Mouse (Mus musculus) small intestine, adult 2 months (tissue): Measurements from ENCODE around the gene Cript. TPM values are rescaled to one million over a fixed set of nuclear protein-coding genes. Genes with fewer than 3 reads are reported as not detected.
A peak's percentile ranks its signal among the peaks of the same experiment; 100 is the strongest.

Experiments used
- H3K27ac ChIP-seq: fragments of 200-500 bp; 2 replicates; pipeline ENCODE4 v1.5.1; 2012; ENCODE audit warnings: low read depth, low read length, control low read depth, inconsistent platforms; ENCODE audit not compliant: insufficient read depth
- H3K27me3 ChIP-seq: fragments of 200-500 bp; 2 replicates; pipeline ENCODE4 v1.6.1; 2012; ENCODE audit warnings: mild to moderate bottlenecking, moderate library complexity, low read length, inconsistent platforms; ENCODE audit not compliant: control insufficient read depth, insufficient read depth
- H3K36me3 ChIP-seq: fragments of 200-500 bp; 2 replicates; pipeline ENCODE4 v1.6.1; 2012; ENCODE audit warnings: mild to moderate bottlenecking, low read length, control low read depth, inconsistent platforms; ENCODE audit not compliant: control insufficient read depth, insufficient read depth
- H3K4me1 ChIP-seq: fragments of 200-500 bp; 2 replicates; pipeline ENCODE4 v1.6.1; 2012; ENCODE audit warnings: low read length, inconsistent platforms, mixed read lengths; ENCODE audit not compliant: control insufficient read depth, insufficient read depth, insufficient read length
- H3K4me3 ChIP-seq: fragments of 200-500 bp; 2 replicates; pipeline ENCODE4 v1.5.1; 2012; ENCODE audit warnings: low read depth, mild to moderate bottlenecking, control low read depth, inconsistent platforms, low read length, moderate library complexity
- CTCF ChIP-seq: fragments of 200-500 bp; IDR thresholded peaks from 2 replicates; pipeline ENCODE4 v1.5.1; 2012; ENCODE audit warnings: low read depth, mild to moderate bottlenecking, control low read depth, inconsistent platforms, low read length, moderate library complexity, mixed read lengths; ENCODE audit not compliant: insufficient replicate concordance, insufficient read length; ENCODE audit errors: extremely low read depth
- POLR2A ChIP-seq: fragments of 200-500 bp; IDR thresholded peaks from 2 replicates; pipeline ENCODE4 v1.6.1; 2012; ENCODE audit warnings: low read depth, mild to moderate bottlenecking, control low read depth, inconsistent platforms, low read length, moderate library complexity
- WGBS: fragments of 180-500 bp; shearing (Covaris S2); methylation state at CpG from one replicate; pipeline ENCODE4 v1.1.7; 2018; 5-methylcytosine and 5-hydroxymethylcytosine counted together
- polyA plus RNA-seq: library from polyadenylated mRNA; depleted of rRNA; stranded (reverse); fragments of >200 nt; gene quantifications from 2 replicates; pipeline ENCODE4 v1.2.3, GENCODE M21; 2012

Cript gene
- polyA plus RNA-seq, 1 experiment, result 4.4 TPM

- Histone ChIP-seq H3K27ac (no peak overlapping the region), H3K4me1 (0 out of 2 replicates have a peak, but pooled peaks cover 2% of the 10 kb centered on the region), H3K36me3 (no peaks in the 10 kb centered on the region), H3K4me3 (no peak overlapping the region), H3K27me3 (no peaks in the 10 kb centered on the region)
- 66% methylated on average over 5 of the region's 5 CpGs for WGBS
- no peak for TF ChIP-seq CTCF
- no peak for TF ChIP-seq POLR2A
These were observed 24.3 kb downstream of the Cript start for GRCm38 (mm10) chr17:87049696-87050095.

DNA sequence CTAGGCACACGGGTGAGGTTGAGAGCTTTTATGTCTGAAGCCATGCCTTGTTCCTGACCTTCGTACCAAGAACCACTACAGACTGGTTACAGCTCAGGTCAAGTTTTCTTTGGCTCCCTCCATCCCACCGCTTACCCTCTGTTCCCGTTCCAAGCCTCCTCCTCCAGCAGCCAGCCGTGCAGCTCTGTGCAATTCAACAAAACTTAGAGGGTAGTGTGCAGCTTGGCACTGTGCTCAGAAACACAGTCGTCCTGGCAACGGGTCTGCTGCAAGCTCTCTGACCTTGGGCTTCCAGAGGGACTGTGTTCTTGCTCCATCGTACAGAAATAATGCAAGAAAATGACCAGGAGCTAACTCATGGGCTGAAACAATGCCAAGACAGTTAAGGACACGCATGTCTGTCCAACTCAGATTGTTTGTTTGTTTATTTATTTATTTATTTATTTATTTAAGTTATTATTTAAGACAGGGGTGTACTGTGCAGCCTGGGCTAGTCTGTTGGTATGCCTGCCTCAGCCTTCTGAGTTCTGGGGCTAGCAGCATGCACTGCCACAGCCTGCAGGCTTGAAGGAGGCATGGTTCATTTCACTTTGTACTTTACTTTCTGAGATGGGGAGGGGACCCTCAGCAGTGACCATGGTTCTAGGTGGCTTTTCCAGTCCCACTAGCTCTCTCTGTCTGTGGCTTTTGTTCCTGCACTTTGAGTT, 25.3 kb downstream of the Cript start:
- H3K4me3 ChIP-seq, result no peak overlapping the region
- 37% methylated on average over 9 of the region's 9 CpGs for WGBS
- no peak for TF ChIP-seq CTCF
- no peak for TF ChIP-seq POLR2A
- H3K27me3 ChIP-seq, result no peaks in the 10 kb centered on the region
- no peak overlapping the region for H3K27ac ChIP-seq
- 0 out of 2 replicates have a peak, but pooled peaks cover 2% of the 10 kb centered on the region for H3K4me1 ChIP-seq
- H3K36me3 ChIP-seq, result no peaks in the 10 kb centered on the region

DNA sequence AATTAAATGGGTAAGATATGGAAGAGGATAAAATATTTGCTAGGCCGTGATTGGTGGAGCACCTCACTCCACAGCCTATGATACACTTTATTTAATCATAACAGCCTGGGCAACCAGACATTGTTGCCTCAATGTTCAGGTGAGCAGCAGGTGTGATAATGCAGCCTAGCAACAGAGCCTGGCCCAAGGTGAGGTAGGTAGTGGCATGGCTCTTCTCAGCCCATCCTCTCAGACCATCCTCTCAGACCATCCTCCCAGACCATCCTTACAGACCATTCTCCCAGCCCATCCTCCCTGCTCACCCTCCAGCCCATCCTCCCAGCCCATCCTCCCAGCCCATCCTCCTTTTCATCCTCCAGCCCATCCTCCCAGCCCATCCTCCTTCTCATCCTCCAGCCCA, 26.3 kb downstream of the Cript start:
- no peak overlapping the region for H3K4me3 ChIP-seq
- no peaks in the 10 kb centered on the region for H3K27me3 ChIP-seq
- WGBS, result 85% methylated on average over 1 of the region's 1 CpGs
- no peaks in the 10 kb centered on the region for H3K36me3 ChIP-seq
- 0 out of 2 replicates have a peak, but pooled peaks cover 2% of the 10 kb centered on the region for H3K4me1 ChIP-seq
- no peak overlapping the region for H3K27ac ChIP-seq
- TF ChIP-seq POLR2A (no peak), CTCF (no peak)

GRCm38 (mm10) chr17:87052432-87052831, 27.1 kb downstream of the Cript start:
- 0 out of 2 replicates have a peak, but pooled peaks cover 2% of the 10 kb centered on the region for H3K4me1 ChIP-seq
- TF ChIP-seq CTCF (no peak), POLR2A (no peak)
- H3K27ac ChIP-seq, result no peak overlapping the region
- WGBS, result 80% methylated on average over 1 of the region's 1 CpGs
- H3K4me3 ChIP-seq, result no peak overlapping the region
- no peaks in the 10 kb centered on the region for H3K36me3 ChIP-seq
- H3K27me3 ChIP-seq, result no peaks in the 10 kb centered on the region

GRCm38 (mm10) chr17:87053921-87054320, 28.6 kb downstream of the Cript start:
- H3K27me3 ChIP-seq, result no peaks in the 10 kb centered on the region
- no peak overlapping the region for H3K27ac ChIP-seq
- WGBS, result 80% methylated on average over 5 of the region's 5 CpGs
- no peak for TF ChIP-seq CTCF
- no peak for TF ChIP-seq POLR2A
- H3K4me3 ChIP-seq, result no peak overlapping the region
- 0 out of 2 replicates have a peak, but pooled peaks cover 2% of the 10 kb centered on the region for H3K4me1 ChIP-seq
- H3K36me3 ChIP-seq, result no peaks in the 10 kb centered on the region

DNA sequence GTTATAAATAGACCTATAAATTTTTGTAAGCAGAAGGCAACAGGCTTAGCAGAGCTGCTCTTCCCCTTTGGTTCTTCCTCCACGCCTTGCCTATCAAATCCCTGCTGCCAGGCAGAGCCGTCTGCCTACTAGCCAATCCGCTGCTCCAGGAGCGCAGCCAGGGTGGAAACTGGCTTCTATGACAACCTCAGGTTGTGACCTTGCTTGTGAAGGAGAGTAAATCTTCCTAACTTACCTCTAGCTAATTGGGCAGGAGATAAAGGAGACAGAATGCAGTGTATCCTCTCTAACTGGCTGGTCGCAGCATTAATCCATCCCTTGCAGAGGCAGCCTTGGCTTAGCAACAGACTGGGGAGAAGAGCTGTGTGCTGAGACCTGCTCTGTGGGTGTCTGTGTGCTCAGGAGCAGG, 29.7 kb downstream of the Cript start:
- TF ChIP-seq CTCF (no peak), POLR2A (no peak)
- Histone ChIP-seq H3K27me3 (no peaks in the 10 kb centered on the region), H3K4me3 (no peak overlapping the region), H3K27ac (peak overlapping the region; percentile 3; the same call in 1 of the 2 replicates), H3K4me1 (0 out of 2 replicates have a peak, but pooled peaks cover 2% of the 10 kb centered on the region), H3K36me3 (no peaks in the 10 kb centered on the region)
- WGBS, result 20% methylated on average over 5 of the region's 5 CpGs

- TF ChIP-seq POLR2A (no peak), CTCF (no peak)
- no peak overlapping the region for H3K27ac ChIP-seq
These were observed 30.3 kb downstream of the Cript start for GRCm38 (mm10) chr17:87055663-87056062.

More at GRCm38 (mm10) chr17:87055663-87056062, 30.3 kb downstream of the Cript start:
- WGBS, result 40% methylated on average over 1 of the region's 1 CpGs
- H3K27me3 ChIP-seq, result no peaks in the 10 kb centered on the region
- H3K4me3 ChIP-seq, result no peak overlapping the region
- H3K36me3 ChIP-seq, result no peaks in the 10 kb centered on the region
- 0 out of 2 replicates have a peak, but pooled peaks cover 2% of the 10 kb centered on the region for H3K4me1 ChIP-seq
